Mouse (Mus musculus) midbrain, embryonic 13.5 days (tissue): ENCODE measurements around the gene Wdr27. TPM values are rescaled to one million over a fixed set of nuclear protein-coding genes. Genes with fewer than 3 reads are reported as not detected.
"Not testable (repeated sequence)": the region's sequence is repeated elsewhere in the genome, so short reads cannot be mapped to it uniquely, and the experiment has no call there.

ENCODE experiments used
- ATAC-seq: fragments of 200-750 bp; cut with Nextera tagmentation; 2 replicates; pipeline ENCODE4 v1.8.0; 2017; ENCODE audit warnings: mild to moderate bottlenecking, moderate TSS enrichment, moderate library complexity
- H3K27ac ChIP-seq: fragments of 300-500 bp; sonication (generic); 2 replicates; pipeline ENCODE4 v1.5.1; 2015; ENCODE audit warnings: inconsistent platforms, mild to moderate bottlenecking, moderate library complexity
- H3K27me3 ChIP-seq: fragments of 300-500 bp; sonication (generic); 2 replicates; pipeline ENCODE4 v1.6.1; 2015; ENCODE audit warnings: mild to moderate bottlenecking, inconsistent platforms
- H3K36me3 ChIP-seq: fragments of 300-500 bp; sonication (generic); 2 replicates; pipeline ENCODE4 v1.6.1; 2015; ENCODE audit warnings: mild to moderate bottlenecking, inconsistent platforms
- H3K4me1 ChIP-seq: fragments of 300-500 bp; sonication (generic); replicated peaks from 2 replicates; pipeline ENCODE4 v1.6.1; 2015; ENCODE audit warnings: inconsistent platforms
- H3K4me2 ChIP-seq: fragments of 300-500 bp; sonication (generic); replicated peaks from 2 replicates; pipeline ENCODE4 v1.6.1; 2015; ENCODE audit warnings: moderate library complexity, mild to moderate bottlenecking, inconsistent platforms
- H3K4me3 ChIP-seq: fragments of 300-500 bp; sonication (generic); replicated peaks from 2 replicates; pipeline ENCODE4 v1.5.1; 2015; ENCODE audit warnings: mild to moderate bottlenecking, inconsistent platforms
- H3K9ac ChIP-seq: fragments of 300-500 bp; sonication (generic); replicated peaks from 2 replicates; pipeline ENCODE4 v1.6.1; 2015; ENCODE audit warnings: mild to moderate bottlenecking, inconsistent platforms
- H3K9me3 ChIP-seq: fragments of 300-500 bp; sonication (generic); 2 replicates; pipeline ENCODE4 v1.6.1; 2016; ENCODE audit warnings: mild to moderate bottlenecking, inconsistent platforms
- WGBS: fragments of 180-500 bp; shearing (Covaris S2); methylation state at CpG from one replicate; pipeline ENCODE4 v1.1.7; 2015; 5-methylcytosine and 5-hydroxymethylcytosine counted together
- polyA plus RNA-seq: library from polyadenylated mRNA; unstranded; fragments of >200 nt; fragmentation: Nextera tagmentation; extraction: Ambion mirVana; gene quantifications from 2 replicates; pipeline ENCODE4 v1.2.1, GENCODE M21; 2015

The Wdr27 gene
- polyA plus RNA-seq, result 4.7 and 9.0 TPM in 2 replicates

DNA sequence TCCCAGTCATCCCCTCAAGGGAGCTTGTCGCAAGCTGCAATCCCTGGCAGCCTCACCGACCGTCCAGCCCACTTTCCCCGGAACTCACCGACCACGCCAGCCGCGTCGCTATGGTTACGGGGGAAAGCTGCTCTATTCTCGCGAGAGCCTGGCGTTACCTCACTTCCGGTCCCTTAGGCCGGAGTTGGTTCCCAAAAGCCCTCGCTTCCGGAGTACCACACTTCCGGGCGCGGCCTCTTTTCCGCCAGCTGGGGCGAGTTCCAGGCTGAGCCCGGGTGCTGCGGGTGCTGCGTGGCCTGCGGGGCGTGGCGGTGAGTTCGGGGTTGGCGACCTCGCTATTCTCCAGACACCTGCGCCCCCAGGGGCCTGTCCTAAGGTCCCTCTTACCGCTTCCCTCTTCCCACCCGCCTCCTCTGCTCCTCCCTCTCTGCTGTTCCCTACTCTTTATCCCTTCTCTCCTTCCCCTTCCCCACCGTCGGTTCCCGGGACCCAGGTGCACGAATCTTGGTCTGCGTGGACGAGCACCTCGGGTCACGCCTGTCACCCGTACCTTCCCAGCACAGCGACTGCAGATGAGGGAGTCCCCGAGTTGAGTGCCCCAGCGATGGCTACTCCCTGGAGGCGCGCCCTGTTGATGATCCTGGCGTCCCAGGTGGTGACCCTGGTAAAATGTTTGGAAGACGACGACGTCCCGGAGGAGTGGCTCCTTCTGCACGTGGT lies at the start of gene Wdr27, which contains the start of gene 1600012H06Rik:
Wdr27 (minus strand) TSS at position 150 of the 720 bp plus-strand sequence.
1600012H06Rik (plus strand) TSS at position 176 of the 720 bp plus-strand sequence.
- Histone ChIP-seq H3K4me3 (peak within 1 kb of the TSS; percentile 80), H3K27ac (peak within 1 kb of the TSS; percentile 79), H3K4me1 (peaks cover 27% of the 10 kb centered on the region), H3K4me2 (peak within 1 kb of the TSS; percentile 90), H3K9me3 (no peaks in the 10 kb centered on the region), H3K36me3 (peaks cover 11% of the 10 kb centered on the region), H3K27me3 (no peaks in the 10 kb centered on the region), H3K9ac (peak within 1 kb of the TSS; percentile 84)
- ATAC-seq, result peak; percentile 98
- under 1% methylated on average over 54 of the region's 54 CpGs for whole genome bisulfite sequencing

DNA sequence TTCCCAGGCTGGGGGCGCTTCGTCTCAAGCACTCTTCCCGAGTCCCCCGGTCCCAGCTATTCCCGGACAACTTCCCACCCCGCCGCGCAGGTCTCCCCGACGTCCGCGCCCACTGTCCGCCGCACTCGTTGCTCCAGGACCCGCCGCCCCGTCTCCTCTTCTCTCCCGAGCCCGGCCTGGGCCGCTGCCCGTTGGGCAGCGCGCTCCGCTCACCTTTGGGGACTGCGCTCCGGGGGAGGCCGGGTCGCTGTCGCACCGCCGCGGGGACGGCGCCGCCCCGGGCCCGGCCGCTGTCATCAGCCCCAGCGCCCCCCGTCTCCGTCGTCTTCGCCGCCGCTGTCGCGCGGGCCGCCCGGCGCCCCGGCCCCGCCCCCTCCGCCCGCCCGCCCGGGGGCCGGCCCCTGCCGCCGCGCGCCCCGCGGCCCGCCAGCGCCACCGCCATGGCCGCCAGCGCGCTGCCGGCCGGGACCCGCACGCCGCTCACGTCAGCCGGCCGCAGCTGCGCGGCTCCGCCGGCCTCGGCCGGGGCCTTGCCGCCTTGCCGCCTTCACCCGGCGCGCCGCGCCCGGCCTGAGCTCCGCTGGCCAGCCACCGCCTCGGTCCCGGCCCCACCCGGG lies 49.7 kb upstream of the Wdr27 start:
- H3K27ac ChIP-seq, H3K36me3 ChIP-seq, H3K4me2 ChIP-seq, H3K9ac ChIP-seq, H3K27me3 ChIP-seq, H3K4me1 ChIP-seq, H3K9me3 ChIP-seq, H3K4me3 ChIP-seq: not testable (repeated sequence)
- no CpG with 5 or more reads among the region's 98 CpGs for WGBS
- ATAC-seq, result peak; percentile 80

DNA sequence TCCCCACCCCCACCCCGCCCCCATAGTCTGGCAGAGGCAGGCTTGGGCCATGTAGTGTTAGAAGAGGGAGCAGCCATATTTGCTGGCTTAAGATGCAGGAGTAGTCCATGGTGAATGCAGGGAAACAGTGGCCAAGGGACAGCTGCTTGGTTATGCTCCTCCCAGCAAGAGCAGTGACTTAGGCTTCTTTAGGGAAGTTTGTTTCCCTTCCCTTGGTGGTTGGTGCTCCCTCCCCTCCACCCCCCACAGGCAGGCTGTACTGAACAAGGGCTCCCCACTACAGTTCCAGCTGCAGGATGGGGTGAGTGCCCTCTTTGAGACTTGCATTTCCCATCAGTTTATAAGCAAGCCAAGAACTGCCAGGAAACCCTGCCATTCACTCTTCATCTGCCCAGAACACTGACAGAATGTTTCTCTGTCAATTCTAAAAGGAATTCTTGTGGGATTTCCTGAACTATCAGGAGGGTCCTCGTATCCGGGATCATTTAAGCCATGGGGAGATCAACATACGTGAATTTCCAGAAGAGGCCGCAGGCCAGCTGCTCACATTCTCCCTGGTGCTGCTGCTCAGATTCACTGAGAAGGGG lies 47.3 kb upstream of the Wdr27 start:
- WGBS, result 79% methylated on average over 4 of the region's 5 CpGs
- H3K27ac ChIP-seq, H3K36me3 ChIP-seq, H3K4me2 ChIP-seq, H3K27me3 ChIP-seq, H3K9me3 ChIP-seq, H3K4me1 ChIP-seq, ATAC-seq, H3K4me3 ChIP-seq, H3K9ac ChIP-seq: not testable (repeated sequence)

DNA sequence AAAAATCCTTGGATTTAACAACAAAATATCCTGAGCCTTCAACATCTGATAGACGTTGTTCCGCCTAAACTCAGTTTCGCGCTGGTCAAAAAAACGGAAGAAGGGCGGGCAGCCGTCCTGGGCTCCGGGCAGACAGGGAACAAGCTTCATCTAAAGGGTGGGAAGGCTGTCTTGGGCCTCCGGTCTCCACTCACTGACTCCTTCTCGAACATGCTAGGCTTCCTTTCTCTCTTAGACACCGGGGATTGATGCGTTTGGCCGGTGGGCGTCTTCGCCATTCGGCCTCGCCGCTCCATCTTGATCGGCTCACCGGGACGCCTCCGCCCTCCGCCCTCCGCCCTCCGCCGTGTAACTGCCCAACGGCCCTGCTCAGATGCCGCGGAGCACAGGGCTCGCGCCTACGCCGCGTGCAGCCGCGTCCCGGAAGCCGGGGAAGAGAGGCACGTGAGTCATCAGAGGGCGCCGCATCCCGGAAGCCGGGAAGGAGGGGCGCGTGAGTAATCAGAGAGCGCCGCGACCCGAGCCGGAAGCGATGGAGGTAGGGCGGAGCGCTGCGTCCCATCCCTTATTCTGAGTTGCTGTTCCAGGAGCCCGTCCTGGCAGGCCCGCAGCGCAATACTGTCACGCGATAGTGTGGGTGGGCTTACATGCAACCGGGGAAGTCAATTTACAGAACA lies 35.5 kb upstream of the Wdr27 start, which contains the start of the genes 9030025P20Rik and Gm3417:
9030025P20Rik (plus strand) TSS at position 107 of the 677 bp plus-strand sequence.
Gm3417 (minus strand) TSS at position 429 of the 677 bp plus-strand sequence.
- not testable (repeated sequence) for H3K27me3 ChIP-seq, H3K9ac ChIP-seq, H3K9me3 ChIP-seq, H3K27ac ChIP-seq, H3K36me3 ChIP-seq, H3K4me1 ChIP-seq
- peak within 1 kb of the TSS; percentile 36 for H3K4me2 ChIP-seq
- peak within 1 kb of the TSS; percentile 20; the same call in 1 of the 2 replicates for H3K4me3 ChIP-seq
- no CpG with 5 or more reads among the region's 60 CpGs for WGBS
- peak; percentile 99 for ATAC-seq

DNA sequence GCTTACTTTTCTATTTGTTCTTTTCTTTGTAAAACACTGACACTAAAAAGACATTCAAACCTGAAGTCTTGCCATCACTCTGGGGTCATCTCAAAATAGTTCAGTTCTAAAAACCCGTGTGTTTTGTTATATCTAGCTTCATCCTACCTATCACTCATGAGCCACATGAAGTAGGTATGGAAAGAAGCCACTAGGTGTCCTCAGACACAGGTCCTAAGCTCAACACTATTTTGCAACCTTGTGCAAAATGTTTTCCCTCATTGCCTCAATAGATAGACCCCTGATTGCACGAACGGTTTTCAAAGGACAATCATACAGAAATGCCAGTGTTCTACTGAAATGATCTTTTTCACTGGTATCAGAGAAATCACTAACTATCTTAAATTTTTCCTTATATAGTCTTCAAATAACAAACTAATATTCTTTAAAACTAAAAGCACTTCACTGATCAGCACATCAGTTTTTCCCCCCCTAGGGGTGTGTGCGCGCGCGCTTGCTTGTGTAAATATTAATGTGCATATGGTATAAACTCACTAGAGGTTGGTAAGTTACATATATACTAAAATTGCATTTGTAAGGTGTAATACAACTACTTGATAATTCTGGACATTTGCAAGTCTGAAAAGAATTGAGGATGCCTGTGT lies 34.9 kb upstream of the Wdr27 start:
- ATAC-seq, result not testable (repeated sequence)

DNA sequence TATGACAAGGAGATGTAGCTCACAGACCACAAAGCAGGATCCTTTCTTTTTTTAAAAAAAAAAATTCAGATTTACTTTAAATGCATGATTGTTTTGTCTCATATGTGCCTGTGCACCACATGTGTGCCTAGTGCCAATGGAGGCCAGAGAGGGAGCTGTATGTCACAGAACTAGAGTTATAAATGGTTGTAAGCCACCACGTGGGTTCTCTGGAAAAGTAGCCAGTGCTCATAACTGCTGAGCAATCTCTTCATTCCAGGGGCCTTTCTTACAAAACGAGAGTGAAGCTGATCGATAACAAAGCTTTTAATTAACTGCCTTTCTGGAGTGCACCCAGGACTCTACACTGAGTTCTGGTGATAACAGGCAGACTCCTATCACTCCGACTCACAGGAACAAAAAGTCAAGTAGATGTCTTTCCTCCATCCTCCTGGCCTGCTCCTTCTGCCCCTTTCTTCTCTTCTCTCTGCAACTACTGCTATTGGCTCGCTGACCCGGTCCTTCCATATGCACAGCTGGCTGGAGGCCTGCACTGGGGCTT lies 25.5 kb upstream of the Wdr27 start:
- H3K9ac ChIP-seq, H3K4me3 ChIP-seq, H3K36me3 ChIP-seq, H3K27ac ChIP-seq, H3K4me1 ChIP-seq, H3K27me3 ChIP-seq, H3K9me3 ChIP-seq, ATAC-seq, H3K4me2 ChIP-seq: not testable (repeated sequence)
- no CpG with 5 or more reads among the region's 6 CpGs for WGBS

More for the DNA sequence above, 34.9 kb upstream of the Wdr27 start:
- WGBS, result 0% methylated on average over 4 of the region's 7 CpGs
- not testable (repeated sequence) for H3K9me3 ChIP-seq, H3K27me3 ChIP-seq, H3K27ac ChIP-seq, H3K36me3 ChIP-seq, H3K4me1 ChIP-seq, H3K9ac ChIP-seq
- peak overlapping the region; percentile 20; the same call in 1 of the 2 replicates for H3K4me3 ChIP-seq
- H3K4me2 ChIP-seq, result peak overlapping the region; percentile 36

DNA sequence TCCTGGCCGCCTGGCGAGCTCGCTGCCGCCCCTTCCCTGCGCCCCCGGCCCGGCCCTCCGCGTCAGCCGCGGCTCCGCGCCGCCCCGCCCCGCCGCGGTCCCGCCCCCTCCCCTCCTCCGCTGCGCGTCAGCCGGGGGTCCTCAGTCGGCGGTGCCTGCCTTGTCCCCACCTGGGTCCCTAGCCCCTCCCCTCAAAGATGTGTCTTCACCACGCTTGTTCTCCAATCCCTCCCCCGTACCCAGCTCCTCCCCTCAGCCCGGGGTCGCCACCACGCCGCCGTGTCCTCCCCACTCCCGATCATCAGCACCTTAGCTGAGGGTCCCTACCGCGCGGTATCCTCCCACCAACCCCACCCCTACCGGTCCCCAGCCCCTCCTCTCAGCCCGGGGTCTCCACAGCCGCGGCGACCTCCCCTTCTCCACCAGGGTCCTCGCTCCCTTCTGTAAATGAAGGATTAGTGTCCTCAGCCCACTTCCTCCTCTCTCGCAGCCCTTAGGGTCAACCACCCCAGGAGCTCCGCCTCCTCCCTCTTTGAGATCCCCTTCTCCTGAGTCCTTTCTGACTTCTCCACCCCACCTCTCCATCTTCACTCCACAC lies 18.7 kb upstream of the Wdr27 start:
- H3K4me3 ChIP-seq, H3K9ac ChIP-seq, H3K36me3 ChIP-seq, H3K9me3 ChIP-seq, H3K27me3 ChIP-seq, H3K27ac ChIP-seq, H3K4me2 ChIP-seq: not testable (repeated sequence)
- peak; percentile 94 for ATAC-seq
- no CpG with 5 or more reads among the region's 44 CpGs for WGBS
- peaks cover 12% of the 10 kb centered on the region for H3K4me1 ChIP-seq

DNA sequence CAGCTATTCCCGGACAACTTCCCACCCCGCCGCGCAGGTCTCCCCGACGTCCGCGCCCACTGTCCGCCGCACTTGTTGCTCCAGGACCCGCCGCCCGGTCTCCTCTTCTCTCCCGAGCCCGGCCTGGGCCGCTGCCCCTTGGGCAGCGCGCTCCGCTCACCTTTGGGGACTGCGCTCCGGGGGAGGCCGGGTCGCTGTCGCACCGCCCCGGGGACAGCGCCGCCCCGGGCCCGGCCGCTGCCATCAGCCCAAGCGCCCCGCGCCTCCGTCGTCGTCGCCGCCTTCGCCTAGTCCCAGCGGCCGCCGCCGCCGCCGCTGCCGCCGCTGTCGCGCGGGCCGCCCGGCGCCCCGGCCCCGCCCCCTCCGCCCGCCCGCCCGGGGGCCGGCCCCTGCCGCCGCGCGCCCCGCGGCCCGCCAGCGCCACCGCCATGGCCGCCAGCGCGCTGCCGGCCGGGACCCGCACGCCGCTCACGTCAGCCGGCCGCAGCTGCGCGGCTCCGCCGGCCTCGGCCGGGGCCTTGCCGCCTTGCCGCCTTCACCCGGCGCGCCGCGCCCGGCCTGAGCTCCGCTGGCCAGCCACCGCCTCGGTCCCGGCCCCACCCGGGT lies 18.1 kb upstream of the Wdr27 start, which contains the start of gene Phf10:
Phf10 (minus strand) TSS at position 323 of the 606 bp plus-strand sequence.
- ATAC-seq, result peak; percentile 48
- Histone ChIP-seq H3K4me1 (peaks cover 12% of the 10 kb centered on the region), H3K27ac (peak within 1 kb of the TSS; percentile 74), H3K4me2 (peak within 1 kb of the TSS; percentile 86), H3K9ac (peak within 1 kb of the TSS; percentile 83), H3K4me3 (peak within 1 kb of the TSS; percentile 74)
- under 1% methylated on average over 50 of the region's 100 CpGs for WGBS
- not testable (repeated sequence) for H3K36me3 ChIP-seq, H3K27me3 ChIP-seq, H3K9me3 ChIP-seq

DNA sequence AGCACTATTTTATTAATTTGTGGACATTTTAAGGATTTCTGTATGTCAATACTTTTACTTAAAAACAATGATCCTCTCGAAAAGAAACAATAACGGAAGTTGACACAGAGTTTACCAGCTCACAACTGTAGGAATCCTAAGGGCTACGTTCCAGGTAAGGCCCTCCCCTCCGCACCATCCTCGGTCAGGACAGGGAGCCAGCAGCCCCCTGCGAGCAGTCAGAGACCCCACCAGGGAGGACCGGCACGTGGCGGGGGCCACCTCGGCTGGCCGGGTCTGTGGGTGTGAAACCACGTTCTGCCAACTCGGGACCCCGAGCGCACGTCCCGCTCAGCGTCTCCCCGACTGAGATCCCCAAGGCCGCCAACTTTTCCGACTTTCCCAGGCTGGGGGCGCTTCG lies 17.6 kb upstream of the Wdr27 start:
- WGBS, result 0% methylated on average over 21 of the region's 23 CpGs
- no peaks in the 10 kb centered on the region for H3K36me3 ChIP-seq
- peak; percentile 16 for ATAC-seq
- H3K9ac ChIP-seq, result peak overlapping the region; percentile 83
- peak overlapping the region; percentile 74 for H3K4me3 ChIP-seq
- peak overlapping the region; percentile 86 for H3K4me2 ChIP-seq
- no peaks in the 10 kb centered on the region for H3K9me3 ChIP-seq
- H3K27me3 ChIP-seq, result no peaks in the 10 kb centered on the region
- no peak overlapping the region for H3K27ac ChIP-seq
- peaks cover 12% of the 10 kb centered on the region for H3K4me1 ChIP-seq

DNA sequence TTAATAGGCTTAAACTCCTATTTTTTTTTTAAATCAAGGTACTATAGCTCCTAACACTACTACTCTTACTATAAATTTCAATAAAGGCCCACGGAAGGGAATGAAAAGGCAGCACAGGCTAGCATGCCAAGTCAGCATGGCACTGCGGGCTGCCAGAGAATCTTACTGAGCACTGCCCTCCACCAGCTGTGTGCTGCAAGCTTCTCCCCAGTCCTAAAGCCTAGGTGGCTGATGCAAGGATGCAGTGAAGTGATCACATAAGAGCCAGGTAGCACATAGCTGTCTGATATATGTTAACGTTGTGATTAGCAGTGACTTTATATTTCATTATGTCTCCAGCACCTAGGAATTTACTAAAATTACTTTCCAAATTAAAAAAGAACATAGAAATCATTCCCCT lies 17.0 kb upstream of the Wdr27 start:
- Histone ChIP-seq H3K9me3 (no peaks in the 10 kb centered on the region), H3K27ac (no peak overlapping the region), H3K4me3 (peak overlapping the region; percentile 28), H3K4me2 (peak overlapping the region; percentile 53), H3K27me3 (no peaks in the 10 kb centered on the region), H3K36me3 (no peaks in the 10 kb centered on the region), H3K9ac (peak overlapping the region; percentile 57), H3K4me1 (peaks cover 12% of the 10 kb centered on the region)
- WGBS, result 27% methylated on average over 3 of the region's 3 CpGs
- ATAC-seq, result no peak
